ENCODE assay signal across 8 mouse cellular contexts in genomic region chr5:15934376-15935233, GRCm38 (mm10). TPM values are rescaled to one million over a fixed set of nuclear protein-coding genes. Genes with fewer than 3 reads are reported as not detected.
DNase-seq lines count a peak whose midpoint lies in the region; ATAC-seq and TF ChIP-seq lines count a peak whose summit lies in the region.

Gene Cacna2d1, plus strand, starts transcription at chr5:15934691.

- H3K27me3 ChIP-seq in hindbrain, embryonic 10.5 days (ENCODE audit: insufficient read depth, poor library complexity, severe bottlenecking): peaks cover 100% of the 10 kb centered on the region
- H3K27me3 ChIP-seq in lung, postnatal 0 days (replicated peaks; ENCODE audit: insufficient read depth, low read length): peaks cover 12% of the 10 kb centered on the region; the same call in 1 of the 2 replicates

- H3K9me3 ChIP-seq in hindbrain, embryonic 10.5 days: no peaks in the 10 kb centered on the region
- H3K9me3 ChIP-seq in lung, postnatal 0 days (ENCODE audit: low read length): no peaks in the 10 kb centered on the region

- H3K4me1 ChIP-seq in hindbrain, embryonic 10.5 days (replicated peaks): peaks cover 22% of the 10 kb centered on the region
- no peaks in the 10 kb centered on the region for H3K4me1 ChIP-seq in lung, postnatal 0 days (ENCODE audit: insufficient read depth, low read depth, low read length)

- H3K9ac ChIP-seq in lung, postnatal 0 days (replicated peaks; ENCODE audit: low read depth): peak within 1 kb of the TSS; percentile 75

- H3K4me2 ChIP-seq in lung, postnatal 0 days (replicated peaks; ENCODE audit: low read depth, low read length): peak within 1 kb of the TSS; percentile 85

- ATAC-seq in lung, postnatal 0 days: peak; percentile 92
- no peak for ATAC-seq in megakaryocyte-erythroid progenitor cell, adult 5-6 weeks (replicated peaks; ENCODE audit: low FRiP score, low TSS enrichment, poor library complexity, severe bottlenecking)

- TF ChIP-seq EP300 in lung, postnatal 0 days (IDR thresholded peaks at IDR 0.05): no peak

- no peak for TF ChIP-seq CTCF in lung, postnatal 0 days (IDR thresholded peaks at IDR 0.05)

- H3K27ac ChIP-seq in hindbrain, embryonic 10.5 days: peak within 1 kb of the TSS; percentile 91
- peak within 1 kb of the TSS; percentile 75 for H3K27ac ChIP-seq in lung, postnatal 0 days (ENCODE audit: low read length)

- H3K4me3 ChIP-seq in hindbrain, embryonic 10.5 days: peak within 1 kb of the TSS; percentile 63
- H3K4me3 ChIP-seq in lung, postnatal 0 days (ENCODE audit: low read depth, low read length): peak within 1 kb of the TSS; percentile 63

- H3K36me3 ChIP-seq in hindbrain, embryonic 10.5 days: no peaks in the 10 kb centered on the region
- H3K36me3 ChIP-seq in lung, postnatal 0 days (ENCODE audit: insufficient read depth, low read length): no peaks in the 10 kb centered on the region

- under 1% methylated on average over 94 of the region's 120 CpGs for WGBS in hindbrain, embryonic 10.5 days
- 2% methylated on average over 67 of the region's 120 CpGs for WGBS in lung, postnatal 0 days

- peak; percentile 82 to 94 for DNase-seq in adrenal gland, adult (ENCODE audit: inconsistent age in 2 of 2, low spot score in 1 of 2)
- DNase-seq in cerebellum, postnatal 14 days: peak; percentile 76 to 84
- DNase-seq in frontal cortex, postnatal 25 days (ENCODE audit: low spot score in 2 of 2): peak; percentile 14 to 21
- DNase-seq in hindbrain, embryonic 10.5 days (ENCODE audit: low spot score): peak; percentile 79
- peak; percentile 50 to 57 for DNase-seq in layer of hippocampus, postnatal 36 days
- DNase-seq in lung, postnatal 0 days (ENCODE audit: low spot score): peak; percentile 75
- peak; percentile 44 for DNase-seq in retina, postnatal 7 days (ENCODE audit: low read depth, low spot score)

RNA-seq across cellular contexts. Expression of gene Cacna2d1, which starts in this region (rescaled TPM):
- 7.2 and 15.0 TPM in 2 replicates for polyA plus RNA-seq in hindbrain, embryonic 10.5 days (2016; fragmentation: Nextera tagmentation; extraction: Ambion mirVana)
- 100 to 1,000 TPM; 156 to 158 TPM for total RNA-seq in layer of hippocampus, postnatal 36 days (2021)
- 8.4 and 9.6 TPM in 2 replicates for polyA plus RNA-seq in lung, postnatal 0 days (2015; fragmentation: Nextera tagmentation; extraction: Ambion mirVana)
- 0.37 TPM in 1 of 2 replicates, not detected in the other for total RNA-seq in megakaryocyte-erythroid progenitor cell, adult 5-6 weeks (2014; fragmentation: Nextera tagmentation)
- not detected in 2 replicates for total RNA-seq in megakaryocyte-erythroid progenitor cell, adult 5-6 weeks (2017)

Comparison
In these comparisons a context has a peak if more than half of its experiments do, and no peak if none do; other contexts are left out.
1. RNA of gene Cacna2d1 (total RNA-seq): 156 to 158 TPM in layer of hippocampus, postnatal 36 days; 0.37 TPM in megakaryocyte-erythroid progenitor cell, adult 5-6 weeks; every median in the first group is over 100 times any median in the second.
2. DNase-seq: peak in every context shown above with its lines; median percentile 88 in adrenal gland, adult; 80 in cerebellum, postnatal 14 days; 79 in hindbrain, embryonic 10.5 days; 75 in lung, postnatal 0 days; 54 in layer of hippocampus, postnatal 36 days; 44 in retina, postnatal 7 days; 18 in frontal cortex, postnatal 25 days.